Mouse (Mus musculus) CD4-positive naive resting alpha-beta T cell, adult 76 days (primary cell): ENCODE data around the gene Rasip1. TPM values are rescaled to one million over a fixed set of nuclear protein-coding genes. Genes with fewer than 3 reads are reported as not detected.

Source experiments
- total RNA-seq: library from RNA; stranded (reverse); gene quantifications from one replicate; pipeline ENCODE4 v1.2.4, GENCODE M21; 2023

Rasip1 gene
- 0.73 TPM for total RNA-seq

GRCm38 (mm10) chr7:45627261-45627660 lies at the start of gene Rasip1:
TSS of gene Rasip1 (plus strand) at chr7:45627488.

GRCm38 (mm10) chr7:45617042-45617695 lies 10.1 kb upstream of the Rasip1 start, which contains the start of gene Fut1:
TSS of gene Fut1 (plus strand) at chr7:45617289.

DNA sequence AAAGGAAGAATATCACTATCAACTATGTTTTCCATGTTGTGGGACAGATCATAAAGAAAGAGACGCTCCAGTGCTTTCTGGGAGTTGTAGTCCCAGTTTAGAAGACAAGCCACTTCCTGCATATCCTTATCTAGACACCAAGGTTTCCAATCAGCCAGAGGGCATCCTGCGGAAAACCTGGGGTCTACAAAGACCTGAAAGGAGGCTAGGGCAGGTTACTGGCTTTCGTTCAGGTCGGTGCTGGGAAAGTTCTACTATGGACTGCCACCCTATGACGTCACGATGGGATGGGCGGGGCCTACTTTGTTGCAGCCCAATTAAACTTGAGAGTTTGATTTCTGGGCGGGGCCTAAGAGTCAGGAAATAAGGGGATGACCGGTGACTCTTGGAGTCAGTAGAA lies 5.8 kb upstream of the Rasip1 start, which contains the start of gene Izumo1:
Izumo1 (plus strand) TSS at position 369 of the 400 bp plus-strand sequence.

DNA sequence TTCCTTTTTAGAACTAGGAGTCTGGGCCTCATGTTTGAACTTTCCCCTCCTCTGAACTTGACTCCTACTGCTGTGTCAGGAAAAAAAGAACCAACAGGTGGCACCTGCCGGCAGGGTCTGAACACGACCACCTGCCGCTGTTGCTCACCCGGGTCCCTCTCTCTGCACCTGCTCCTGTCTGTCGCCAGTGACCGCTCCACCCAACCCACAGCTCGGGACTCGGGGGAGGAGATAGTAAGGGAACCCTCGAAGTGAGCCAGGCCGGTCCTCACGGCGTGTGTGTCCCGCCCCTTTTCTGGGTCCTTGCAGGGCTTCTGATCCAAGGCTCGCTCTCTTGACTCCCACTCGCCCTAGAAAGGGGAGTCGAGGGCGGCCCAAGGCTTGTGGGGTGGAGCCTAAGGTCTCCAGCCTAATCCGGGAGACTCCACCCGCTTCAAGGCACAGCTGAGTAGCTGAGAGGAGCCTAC lies 12.3 kb downstream of the Rasip1 start, which contains the start of gene Mamstr:
Mamstr (plus strand) TSS at position 417 of the 467 bp plus-strand sequence.

DNA sequence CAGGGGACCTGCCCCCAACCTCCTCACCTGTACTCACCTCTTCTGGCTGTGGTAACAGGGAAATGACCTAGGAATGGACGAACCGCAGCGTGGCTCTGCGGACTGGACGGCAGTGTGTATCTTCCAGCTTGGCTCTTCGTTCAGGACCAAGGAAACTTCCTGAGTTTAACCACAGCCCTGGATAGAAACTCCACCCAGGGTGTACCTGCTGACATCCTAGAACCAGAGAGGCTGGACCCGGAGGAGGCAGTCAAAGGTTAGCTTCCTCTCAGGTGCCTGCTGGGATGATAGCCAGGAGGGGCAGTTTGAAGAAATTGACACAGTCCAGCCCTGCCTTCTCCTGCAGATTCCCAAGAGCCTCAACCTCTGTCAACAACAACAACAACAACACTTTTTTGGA lies 38.9 kb downstream of the Rasip1 start, which contains the start of gene Fut2:
Fut2 (minus strand) TSS at position 234 of the 400 bp plus-strand sequence.

DNA sequence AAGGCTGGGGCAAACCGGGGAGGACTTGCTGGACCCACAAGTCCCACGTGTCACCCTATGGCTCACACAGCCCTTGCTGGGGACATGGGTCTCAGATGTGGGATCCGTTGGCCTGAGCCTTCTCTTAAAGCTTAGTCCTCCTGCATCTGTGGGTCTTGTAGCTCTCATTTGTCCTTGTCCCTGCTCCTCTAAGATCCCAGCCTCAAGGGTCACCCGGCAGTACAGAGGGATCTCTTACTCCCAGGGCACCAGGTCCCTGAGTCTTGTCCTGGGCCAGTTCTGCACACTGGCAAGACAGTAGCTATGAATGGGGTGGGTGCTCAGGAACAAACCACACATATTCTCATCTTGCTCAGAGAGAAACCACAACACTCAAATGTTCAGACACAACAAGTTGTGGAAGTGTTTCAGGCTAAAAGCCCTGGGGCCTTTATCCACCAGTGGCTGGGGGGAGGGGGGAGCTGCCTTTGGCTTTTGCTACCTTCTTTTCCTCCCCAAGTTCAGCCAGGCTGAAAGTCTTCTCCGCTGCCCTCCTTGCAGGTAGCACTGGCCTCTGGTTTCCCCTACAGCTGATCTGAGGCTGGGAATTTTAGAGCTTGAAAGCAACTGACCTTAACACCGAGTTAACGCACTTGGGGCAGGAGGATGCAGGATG lies 56.2 kb downstream of the Rasip1 start, which contains the start of gene Ntn5:
Ntn5 (plus strand) TSS at position 627 of the 655 bp plus-strand sequence.

Other genes starting within 250 kb of the Rasip1 start
- gene Snrnp70, start 231.7 kb upstream of the Rasip1 start, total RNA-seq = 741 TPM
- not detected for gene Kcna7, start 221.8 kb upstream of the Rasip1 start, total RNA-seq
- not detected for gene Ntf5, start 213.8 kb upstream of the Rasip1 start, total RNA-seq
- gene Lhb, start 206.7 kb upstream of the Rasip1 start, total RNA-seq = not detected
- gene Gys1, start 192.6 kb upstream of the Rasip1 start, total RNA-seq = 6.8 TPM
- 48.1 TPM for gene Ruvbl2, start 189.4 kb upstream of the Rasip1 start, total RNA-seq
- gene Ftl1, start 167.6 kb upstream of the Rasip1 start, total RNA-seq = 649 TPM
- gene Bax, start 160.6 kb upstream of the Rasip1 start, total RNA-seq = 78.4 TPM
- not detected for gene Tulp2, start 145.6 kb upstream of the Rasip1 start, total RNA-seq
- gene Gm45808, start 140.7 kb upstream of the Rasip1 start, total RNA-seq = not detected
- gene Dhdh, start 138.7 kb upstream of the Rasip1 start, total RNA-seq = 1.8 TPM
- 61.9 TPM for gene Nucb1, start 117.1 kb upstream of the Rasip1 start, total RNA-seq
- gene Ppp1r15a, start 101.2 kb upstream of the Rasip1 start, total RNA-seq = 681 TPM
- gene Plekha4, start 101.2 kb upstream of the Rasip1 start, total RNA-seq = 1.2 TPM
- not detected for gene Hsd17b14, start 72.6 kb upstream of the Rasip1 start, total RNA-seq
- gene Bcat2, start 57.3 kb upstream of the Rasip1 start, total RNA-seq = 65.6 TPM
- not detected for gene Fgf21, start 12.0 kb upstream of the Rasip1 start, total RNA-seq
- gene Fut1, start 10.2 kb upstream of the Rasip1 start, total RNA-seq = not detected
- not detected for gene Izumo1, start 5.7 kb upstream of the Rasip1 start, total RNA-seq
- not detected for gene Mamstr, start 12.5 kb downstream of the Rasip1 start, total RNA-seq
- gene Fut2, start 38.9 kb downstream of the Rasip1 start, total RNA-seq = not detected
- not detected for gene Ntn5, start 56.5 kb downstream of the Rasip1 start, total RNA-seq
- gene Sec1, start 66.9 kb downstream of the Rasip1 start, total RNA-seq = not detected
- gene Car11, start 72.4 kb downstream of the Rasip1 start, total RNA-seq = 8.1 TPM
- gene Dbp, start 77.6 kb downstream of the Rasip1 start, total RNA-seq = 29.5 TPM
- 2,694 TPM for gene Rpl18, start 88.0 kb downstream of the Rasip1 start, total RNA-seq
- gene Sphk2, start 90.5 kb downstream of the Rasip1 start, total RNA-seq = 21.3 TPM
- gene Fam83e, start 93.7 kb downstream of the Rasip1 start, total RNA-seq = 1.5 TPM
- not detected for gene Spaca4, start 98.3 kb downstream of the Rasip1 start, total RNA-seq
- gene Lmtk3, start 156.2 kb downstream of the Rasip1 start, total RNA-seq = 0.82 TPM
- gene Sult2b1, start 157.2 kb downstream of the Rasip1 start, total RNA-seq = 5.2 TPM
- gene Cyth2, start 187.1 kb downstream of the Rasip1 start, total RNA-seq = 137 TPM
- gene Kcnj14, start 197.3 kb downstream of the Rasip1 start, total RNA-seq = 1.5 TPM
- 29.9 TPM for gene Grwd1, start 203.5 kb downstream of the Rasip1 start, total RNA-seq
- 38.2 TPM for gene Kdelr1, start 245.3 kb downstream of the Rasip1 start, total RNA-seq